Mouse (Mus musculus) kidney, adult 9 months (tissue): Measurements from ENCODE around the gene Zdhhc21.

Experiments used
- DNase-seq: peaks from one replicate; pipeline ENCODE4 v3.0.0; 2022

Gene Zdhhc21

GRCm38 (mm10) chr4:82863316-82863715 is 3.6 kb upstream of the Zdhhc21 start:
- DNase-seq: no peak

GRCm38 (mm10) chr4:82861451-82861850 is 1.7 kb upstream of the Zdhhc21 start:
- DNase-seq: no peak

- DNase-seq: no peak
Measured at GRCm38 (mm10) chr4:82860566-82860965, 808 bp upstream of the Zdhhc21 start.

GRCm38 (mm10) chr4:82858431-82859010 is 1.2 kb downstream of the Zdhhc21 start:
- no peak for DNase-seq

- no peak for DNase-seq
Measured at GRCm38 (mm10) chr4:82856986-82857385, 2.8 kb downstream of the Zdhhc21 start.

GRCm38 (mm10) chr4:82853809-82854208 is 5.9 kb downstream of the Zdhhc21 start:
- DNase-seq: no peak

GRCm38 (mm10) chr4:82848552-82849234 is 11.1 kb downstream of the Zdhhc21 start:
- peak; percentile 20 for DNase-seq

- DNase-seq: no peak
Measured at GRCm38 (mm10) chr4:82837526-82838240, 22.1 kb downstream of the Zdhhc21 start.

- DNase-seq: no peak
Measured at GRCm38 (mm10) chr4:82831155-82831554, 28.6 kb downstream of the Zdhhc21 start.

- DNase-seq: no peak
Measured at GRCm38 (mm10) chr4:82829429-82829828, 30.3 kb downstream of the Zdhhc21 start.

- DNase-seq: no peak
Measured at GRCm38 (mm10) chr4:82827001-82827400, 32.8 kb downstream of the Zdhhc21 start.

- no peak for DNase-seq
Measured at GRCm38 (mm10) chr4:82817833-82818232, 41.9 kb downstream of the Zdhhc21 start.

GRCm38 (mm10) chr4:82816351-82816750 is 43.4 kb downstream of the Zdhhc21 start:
- DNase-seq: no peak

GRCm38 (mm10) chr4:82815296-82815695 is 44.5 kb downstream of the Zdhhc21 start:
- no peak for DNase-seq

- DNase-seq: no peak
Measured at GRCm38 (mm10) chr4:82813356-82813755, 46.4 kb downstream of the Zdhhc21 start.

- no peak for DNase-seq
Measured at GRCm38 (mm10) chr4:82807811-82808210, 51.9 kb downstream of the Zdhhc21 start.

GRCm38 (mm10) chr4:82806176-82806757 is 53.5 kb downstream of the Zdhhc21 start:
- DNase-seq: no peak

GRCm38 (mm10) chr4:82804019-82804418 is 55.7 kb downstream of the Zdhhc21 start:
- peak; percentile 39 for DNase-seq

GRCm38 (mm10) chr4:82793608-82794007 is 66.2 kb downstream of the Zdhhc21 start:
- no peak for DNase-seq

GRCm38 (mm10) chr4:82792906-82793580 is 66.7 kb downstream of the Zdhhc21 start:
- DNase-seq: no peak

GRCm38 (mm10) chr4:82765513-82766216 is 94.1 kb downstream of the Zdhhc21 start:
- DNase-seq: no peak

GRCm38 (mm10) chr4:82763586-82763985 is 96.2 kb downstream of the Zdhhc21 start:
- DNase-seq: no peak
